Mouse (Mus musculus): ENCODE results near the gene Sbpl. TPM values are rescaled to one million over a fixed set of nuclear protein-coding genes. Genes with fewer than 3 reads are reported as not detected.
A peak's percentile ranks its signal among the peaks of the same experiment; 100 is the strongest.
"Not testable (repeated sequence)": the region's sequence is repeated elsewhere in the genome, so short reads cannot be mapped to it uniquely, and the experiment has no call there.

The Sbpl gene
- polyA plus RNA-seq, 1 experiment from 2014 or later = not detected

DNA sequence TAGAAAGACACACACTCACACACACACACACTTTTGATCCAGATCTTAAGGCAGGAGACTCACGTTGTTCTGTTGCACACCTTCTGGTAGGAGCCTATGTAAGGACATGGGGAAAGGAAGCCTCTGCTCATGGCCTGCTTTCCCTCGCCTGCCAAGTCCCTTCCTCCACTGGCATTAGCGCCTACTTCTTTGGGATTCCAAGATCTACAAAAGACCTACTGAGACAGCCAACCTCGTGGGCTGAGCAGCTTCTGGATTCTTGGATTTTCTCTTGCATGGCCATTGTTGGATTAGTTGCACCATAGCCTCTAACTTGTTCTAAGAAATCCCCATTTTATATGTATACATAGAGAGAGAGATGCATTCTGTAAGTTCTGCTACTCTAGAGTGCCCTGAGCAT is 4.2 kb downstream of the Sbpl start:
- ATAC-seq; H3K4me2 ChIP-seq (replicated peaks); H3K9ac ChIP-seq (replicated peaks); H3K4me1 ChIP-seq (replicated peaks); H3K9me3 ChIP-seq; H3K27me3 ChIP-seq; H3K27ac ChIP-seq; H3K4me3 ChIP-seq (replicated peaks); H3K36me3 ChIP-seq: not testable (repeated sequence)
- 74% methylated on average over 4 of the region's 4 CpGs for WGBS

DNA sequence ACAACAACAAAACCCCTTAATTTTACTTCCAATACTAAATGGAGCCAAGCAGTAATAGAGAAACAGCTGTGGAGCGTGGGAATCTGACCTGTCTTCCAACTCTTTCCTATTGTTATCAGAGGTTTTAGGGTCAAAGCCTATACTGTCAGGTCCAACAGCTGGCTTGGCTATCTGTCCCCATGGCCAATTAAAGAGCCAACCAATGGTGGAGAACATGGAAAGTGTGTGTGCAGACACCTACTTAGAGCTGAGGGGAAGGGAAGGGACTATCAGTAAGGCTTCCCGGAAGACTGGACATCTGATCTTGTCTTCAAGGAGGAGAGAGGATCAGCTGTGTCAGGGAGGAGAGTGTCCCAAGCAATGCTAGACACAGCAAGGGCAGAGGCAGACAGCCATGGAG is 6.0 kb downstream of the Sbpl start:
- H3K36me3 ChIP-seq = no peaks in the 10 kb centered on the region
- WGBS = 82% methylated on average over 2 of the region's 2 CpGs

DNA sequence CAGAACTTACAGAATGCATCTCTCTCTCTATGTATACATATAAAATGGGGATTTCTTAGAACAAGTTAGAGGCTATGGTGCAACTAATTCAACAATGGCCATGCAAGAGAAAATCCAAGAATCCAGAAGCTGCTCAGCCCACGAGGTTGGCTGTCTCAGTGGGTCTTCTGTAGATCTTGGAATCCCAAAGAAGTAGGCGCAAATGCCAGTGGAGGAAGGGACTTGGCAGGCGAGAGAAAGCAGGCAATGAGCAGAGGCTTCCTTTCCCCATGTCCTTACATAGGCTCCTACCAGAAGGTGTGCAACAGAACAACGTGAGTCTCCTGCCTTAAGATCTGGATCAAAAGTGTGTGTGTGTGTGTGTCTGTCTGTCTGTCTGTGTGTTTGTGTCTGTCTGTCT is 7.6 kb downstream of the Sbpl start:
- not testable (repeated sequence) for H3K4me2 ChIP-seq (replicated peaks); ATAC-seq; H3K27ac ChIP-seq; H3K9me3 ChIP-seq; H3K27me3 ChIP-seq; H3K9ac ChIP-seq (replicated peaks); H3K4me3 ChIP-seq (replicated peaks); H3K36me3 ChIP-seq; H3K4me1 ChIP-seq (replicated peaks)
- WGBS = 84% methylated on average over 4 of the region's 4 CpGs

More for the DNA sequence above, 6.0 kb downstream of the Sbpl start:
- no peaks in the 10 kb centered on the region for H3K9me3 ChIP-seq
- H3K27me3 ChIP-seq = no peaks in the 10 kb centered on the region
- H3K9ac ChIP-seq (replicated peaks) = no peak overlapping the region
- ATAC-seq = no peak
- no peak overlapping the region for H3K4me3 ChIP-seq (replicated peaks)
- no peak overlapping the region for H3K4me2 ChIP-seq (replicated peaks)
- H3K4me1 ChIP-seq (replicated peaks) = no peaks in the 10 kb centered on the region
- no peak overlapping the region for H3K27ac ChIP-seq

DNA sequence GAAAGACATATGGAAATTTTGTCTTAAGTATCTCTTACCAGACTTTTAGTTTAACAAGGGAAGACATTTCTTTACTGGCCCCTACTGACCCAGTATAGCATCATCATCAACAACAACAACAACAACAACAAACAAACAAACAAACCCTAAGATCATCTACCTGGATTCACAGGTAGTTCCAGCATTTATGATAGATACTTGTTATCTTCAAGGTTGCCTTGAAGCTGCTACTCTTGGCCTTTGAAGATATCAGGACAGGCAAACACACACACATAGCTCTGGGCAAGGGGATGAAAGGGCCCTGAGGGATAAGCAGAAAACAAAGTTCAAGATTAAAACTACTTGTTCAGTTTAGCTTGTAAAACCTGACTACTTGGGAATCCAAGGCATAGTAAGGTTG is 13.7 kb downstream of the Sbpl start, which contains the start of gene Sbp:
TSS of gene Sbp (plus strand) at position 301 of the 400 bp plus-strand sequence.
- no peak within 1 kb of the TSS for H3K4me2 ChIP-seq (replicated peaks)
- no peaks in the 10 kb centered on the region for H3K9me3 ChIP-seq
- H3K27me3 ChIP-seq = peaks cover 6% of the 10 kb centered on the region; the same call in 1 of the 2 replicates
- H3K36me3 ChIP-seq = no peaks in the 10 kb centered on the region
- no peaks in the 10 kb centered on the region for H3K4me1 ChIP-seq (replicated peaks)
- no peak within 1 kb of the TSS for H3K4me3 ChIP-seq (replicated peaks)
- ATAC-seq = no peak
- H3K27ac ChIP-seq = no peak within 1 kb of the TSS
- no peak within 1 kb of the TSS for H3K9ac ChIP-seq (replicated peaks)

DNA sequence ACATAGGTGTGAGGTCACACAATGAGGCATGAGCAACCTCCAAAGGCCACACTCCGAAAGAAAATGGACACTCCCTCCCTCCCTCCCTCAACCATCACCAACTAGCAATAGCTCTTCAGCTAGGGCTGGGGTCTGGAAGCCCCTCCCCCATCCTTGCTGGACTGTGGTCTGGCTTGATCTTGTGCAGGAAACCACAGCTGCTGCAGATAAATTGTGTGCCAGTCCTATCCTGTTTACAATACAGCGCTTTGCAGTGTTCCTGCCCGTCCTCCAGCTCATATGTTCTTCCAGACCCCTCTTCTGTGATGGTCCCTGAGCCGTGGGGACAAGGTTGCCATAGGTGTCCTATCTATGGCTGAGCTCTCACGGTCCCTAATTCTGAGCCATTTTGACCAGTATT is 23.9 kb downstream of the Sbpl start:
- H3K27me3 ChIP-seq = no peaks in the 10 kb centered on the region
- no peaks in the 10 kb centered on the region for H3K9me3 ChIP-seq
- no peak overlapping the region for H3K9ac ChIP-seq (replicated peaks)
- no peak overlapping the region for H3K4me2 ChIP-seq (replicated peaks)
- H3K4me3 ChIP-seq (replicated peaks) = no peak overlapping the region
- H3K36me3 ChIP-seq = no peaks in the 10 kb centered on the region
- no peaks in the 10 kb centered on the region for H3K4me1 ChIP-seq (replicated peaks)
- 94% methylated on average over 5 of the region's 5 CpGs for WGBS
- no peak for ATAC-seq
- H3K27ac ChIP-seq = no peak overlapping the region

DNA sequence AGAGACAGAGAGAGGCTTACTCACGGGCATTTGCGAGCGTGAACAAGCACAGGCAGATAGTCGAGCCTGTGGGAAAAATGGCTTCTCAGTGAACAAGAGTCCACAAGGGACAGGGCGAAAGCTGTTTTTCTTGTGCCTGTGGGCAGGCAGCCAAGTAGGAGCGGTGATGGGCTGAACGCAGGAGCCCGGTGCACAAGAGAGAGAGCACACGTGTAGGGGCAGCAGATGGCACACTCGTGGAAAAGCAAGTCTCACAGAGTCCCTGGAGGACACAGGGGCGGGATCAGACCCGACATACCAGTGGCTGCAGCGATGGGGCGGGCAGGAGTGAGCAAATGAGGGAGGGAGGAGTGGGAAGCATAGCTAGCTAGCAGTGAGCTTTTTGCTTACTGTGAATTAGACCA is 30.0 kb downstream of the Sbpl start:
- no peaks in the 10 kb centered on the region for H3K36me3 ChIP-seq
- H3K4me1 ChIP-seq (replicated peaks) = peaks cover 14% of the 10 kb centered on the region
- no peaks in the 10 kb centered on the region for H3K9me3 ChIP-seq
- peak; percentile 87 for ATAC-seq
- WGBS = under 1% methylated on average over 14 of the region's 14 CpGs
- H3K4me3 ChIP-seq (replicated peaks) = peak overlapping the region; percentile 55
- H3K27me3 ChIP-seq = no peaks in the 10 kb centered on the region
- H3K9ac ChIP-seq (replicated peaks) = peak overlapping the region; percentile 65
- peak overlapping the region; percentile 81 for H3K4me2 ChIP-seq (replicated peaks)
- peak overlapping the region; percentile 89 for H3K27ac ChIP-seq

DNA sequence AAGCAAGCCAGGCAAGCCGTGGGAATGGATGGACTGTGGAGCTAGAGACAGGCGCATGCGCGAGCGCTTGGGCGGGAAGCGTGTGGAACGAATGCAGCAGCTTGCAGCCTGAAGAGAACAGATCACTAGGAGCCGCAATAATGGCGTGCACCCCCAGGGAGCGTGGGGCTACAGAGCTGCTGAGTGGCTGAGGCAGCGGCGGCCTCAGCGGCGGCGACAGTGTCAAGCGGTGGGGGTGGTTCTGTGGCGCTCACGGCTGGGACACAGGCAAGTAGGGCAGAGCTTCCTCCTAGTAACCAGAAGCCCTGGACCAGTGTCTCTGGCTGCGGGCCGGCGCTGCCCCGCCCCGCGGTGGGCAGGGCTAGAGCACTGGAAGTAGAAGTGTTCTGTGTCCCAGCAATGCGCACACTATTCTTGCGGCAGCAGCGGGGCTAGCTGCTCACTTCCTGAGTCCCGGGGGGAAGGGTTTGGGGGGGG is 30.5 kb downstream of the Sbpl start:
- H3K36me3 ChIP-seq = no peaks in the 10 kb centered on the region
- peak; percentile 99 for ATAC-seq
- peak overlapping the region; percentile 81 for H3K4me2 ChIP-seq (replicated peaks)
- peak overlapping the region; percentile 55 for H3K4me3 ChIP-seq (replicated peaks)
- under 1% methylated on average over 29 of the region's 29 CpGs for WGBS
- H3K27me3 ChIP-seq = no peaks in the 10 kb centered on the region
- H3K4me1 ChIP-seq (replicated peaks) = peaks cover 14% of the 10 kb centered on the region
- peak overlapping the region; percentile 65 for H3K9ac ChIP-seq (replicated peaks)
- H3K27ac ChIP-seq = peak overlapping the region; percentile 89
- H3K9me3 ChIP-seq = no peaks in the 10 kb centered on the region

DNA sequence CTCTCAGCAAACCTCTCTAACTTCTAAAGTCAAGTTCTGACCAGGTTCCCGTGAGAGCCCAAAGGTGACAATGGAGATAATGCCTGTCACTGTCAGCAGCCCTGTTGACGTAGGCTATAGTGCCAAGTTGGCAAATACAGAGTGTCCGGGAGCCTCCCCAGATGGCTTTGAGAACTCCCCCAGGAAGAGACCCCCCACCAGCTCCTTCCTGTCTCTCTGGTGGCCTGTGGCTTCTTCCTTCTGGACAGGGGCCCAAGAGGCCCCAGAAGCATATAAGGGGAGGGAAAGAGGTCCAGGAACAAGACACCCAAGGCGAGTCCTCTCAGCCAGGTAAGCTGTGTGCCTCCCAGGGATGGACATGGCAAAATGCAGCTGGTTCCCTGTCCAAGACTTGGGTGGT is 37.9 kb downstream of the Sbpl start, which contains the start of gene Dcpp3:
TSS of gene Dcpp3 (plus strand) at position 301 of the 400 bp plus-strand sequence.
- H3K4me2 ChIP-seq (replicated peaks); H3K9ac ChIP-seq (replicated peaks); H3K4me3 ChIP-seq (replicated peaks); H3K36me3 ChIP-seq; H3K4me1 ChIP-seq (replicated peaks); ATAC-seq; H3K27ac ChIP-seq; H3K9me3 ChIP-seq; H3K27me3 ChIP-seq: not testable (repeated sequence)
- WGBS = 67% methylated on average over 4 of the region's 4 CpGs

Other genes starting within 250 kb of the Sbpl start
- gene 1520401A03Rik, start 232.5 kb downstream of the Sbpl start, polyA plus RNA-seq (2015; fragmentation: Nextera tagmentation; extraction: Ambion mirVana) = 0.30 TPM in 1 of 2 replicates, not detected in the other
- 21.4 and 26.5 TPM in 2 replicates for gene Pkmyt1, start 228.9 kb downstream of the Sbpl start, polyA plus RNA-seq (2015; fragmentation: Nextera tagmentation; extraction: Ambion mirVana)
- gene Paqr4, start 214.4 kb downstream of the Sbpl start, polyA plus RNA-seq (2015; fragmentation: Nextera tagmentation; extraction: Ambion mirVana) = 55.8 and 56.8 TPM in 2 replicates
- 0.57 and 0.66 TPM in 2 replicates for gene Kremen2, start 209.4 kb downstream of the Sbpl start, polyA plus RNA-seq (2015; fragmentation: Nextera tagmentation; extraction: Ambion mirVana)
- gene Flywch1, start 183.7 kb downstream of the Sbpl start, polyA plus RNA-seq (2015; fragmentation: Nextera tagmentation; extraction: Ambion mirVana) = 238 and 243 TPM in 2 replicates
- gene Flywch2, start 169.2 kb downstream of the Sbpl start, polyA plus RNA-seq (2015; fragmentation: Nextera tagmentation; extraction: Ambion mirVana) = 63.9 and 70.5 TPM in 2 replicates
- 639 and 664 TPM in 2 replicates for gene Srrm2, start 164.7 kb downstream of the Sbpl start, polyA plus RNA-seq (2015; fragmentation: Nextera tagmentation; extraction: Ambion mirVana)
- gene Elob, start 126.1 kb downstream of the Sbpl start, polyA plus RNA-seq (2015; fragmentation: Nextera tagmentation; extraction: Ambion mirVana) = 1,286 and 1,324 TPM in 2 replicates
- gene Prss33, start 119.2 kb downstream of the Sbpl start, polyA plus RNA-seq (2015; fragmentation: Nextera tagmentation; extraction: Ambion mirVana) = 0.30 and 0.36 TPM in 2 replicates
- gene Prss32, start 111.4 kb downstream of the Sbpl start, polyA plus RNA-seq (2015; fragmentation: Nextera tagmentation; extraction: Ambion mirVana) = not detected in 2 replicates
- 0.94 and 1.5 TPM in 2 replicates for gene Prss41, start 111.1 kb downstream of the Sbpl start, polyA plus RNA-seq (2015; fragmentation: Nextera tagmentation; extraction: Ambion mirVana)
- gene Prss21, start 87.2 kb downstream of the Sbpl start, polyA plus RNA-seq (2015; fragmentation: Nextera tagmentation; extraction: Ambion mirVana) = not detected in 2 replicates
- gene Dcpp1, start 74.4 kb downstream of the Sbpl start, polyA plus RNA-seq (2015; fragmentation: Nextera tagmentation; extraction: Ambion mirVana) = not detected in 2 replicates
- not detected in 2 replicates for gene Dcpp2, start 74.4 kb downstream of the Sbpl start, polyA plus RNA-seq (2015; fragmentation: Nextera tagmentation; extraction: Ambion mirVana)
- not detected in 2 replicates for gene Dcpp3, start 37.8 kb downstream of the Sbpl start, polyA plus RNA-seq (2015; fragmentation: Nextera tagmentation; extraction: Ambion mirVana)
- gene Sbp, start 13.6 kb downstream of the Sbpl start, polyA plus RNA-seq (2015; fragmentation: Nextera tagmentation; extraction: Ambion mirVana) = not detected in 2 replicates
- not detected in 2 replicates for gene Prss30, start 25.3 kb upstream of the Sbpl start, polyA plus RNA-seq (2015; fragmentation: Nextera tagmentation; extraction: Ambion mirVana)
- gene Prss22, start 42.8 kb upstream of the Sbpl start, polyA plus RNA-seq (2015; fragmentation: Nextera tagmentation; extraction: Ambion mirVana) = 0.12 TPM in 1 of 2 replicates, not detected in the other
- 0.32 and 0.54 TPM in 2 replicates for gene Prss27, start 82.9 kb upstream of the Sbpl start, polyA plus RNA-seq (2015; fragmentation: Nextera tagmentation; extraction: Ambion mirVana)
- 80.9 and 81.5 TPM in 2 replicates for gene Kctd5, start 118.2 kb upstream of the Sbpl start, polyA plus RNA-seq (2015; fragmentation: Nextera tagmentation; extraction: Ambion mirVana)
- 63.1 and 67.9 TPM in 2 replicates for gene Pdpk1, start 195.7 kb upstream of the Sbpl start, polyA plus RNA-seq (2015; fragmentation: Nextera tagmentation; extraction: Ambion mirVana)
- gene Amdhd2, start 208.5 kb upstream of the Sbpl start, polyA plus RNA-seq (2015; fragmentation: Nextera tagmentation; extraction: Ambion mirVana) = 32.9 and 35.6 TPM in 2 replicates
- gene Atp6v0c, start 214.4 kb upstream of the Sbpl start, polyA plus RNA-seq (2015; fragmentation: Nextera tagmentation; extraction: Ambion mirVana) = 843 and 851 TPM in 2 replicates

All from midbrain, embryonic 13.5 days (tissue).